Mouse (Mus musculus): Measurements from ENCODE around the gene Gm28168.
"Not testable (repeated sequence)": the region's sequence is repeated elsewhere in the genome, so short reads cannot be mapped to it uniquely, and the experiment has no call there.

Gm28168 gene

GRCm38 (mm10) chr1:117927715-117928114, at the start of gene Gm28168:
Gm28168 (plus strand) TSS chr1:117928015.
- not testable (repeated sequence) for DNase-seq (ENCODE audit: low spot score)

GRCm38 (mm10) chr1:117965639-117966038, 37.8 kb downstream of the Gm28168 start, which contains the start of gene Gm7145:
Gm7145 (plus strand) TSS chr1:117965939.
- no peak for DNase-seq (ENCODE audit: low spot score)

Measured in adipocyte (in vitro differentiated cells).